ENCODE assay signal across 18 mouse cellular contexts in the genomic region with DNA sequence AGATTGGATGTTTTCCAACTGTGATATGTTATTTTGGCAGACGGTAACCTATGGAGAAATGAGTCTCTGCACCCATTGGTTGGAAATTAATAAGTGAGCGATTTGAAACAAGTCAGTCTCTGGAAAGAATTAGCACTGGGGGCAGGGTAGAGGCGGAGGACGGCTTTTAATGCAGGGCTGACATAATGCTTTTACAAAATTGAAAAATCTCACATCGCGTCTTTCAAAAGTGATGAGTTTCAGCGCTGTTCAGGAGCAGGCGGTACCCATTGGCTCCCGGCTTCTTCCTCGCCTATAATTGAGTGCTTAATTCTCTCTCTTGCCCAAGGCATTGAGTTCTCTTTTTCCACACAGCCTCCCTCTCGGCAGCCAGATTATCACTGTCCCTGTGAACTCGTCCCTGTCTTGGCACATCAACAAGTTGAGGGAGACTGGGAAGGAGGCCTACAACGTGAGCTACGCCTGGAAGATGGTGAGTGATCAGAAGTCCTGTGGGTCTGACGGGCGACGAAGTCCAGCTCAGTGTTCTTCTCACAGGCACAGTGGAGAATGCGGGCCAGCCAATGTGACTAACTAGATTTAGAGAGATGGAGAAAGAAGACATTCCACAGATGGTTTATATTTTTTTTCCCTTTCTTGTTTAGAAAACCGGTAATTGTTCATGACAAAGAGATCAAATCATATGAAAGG. TPM values are rescaled to one million over a fixed set of nuclear protein-coding genes. Genes with fewer than 3 reads are reported as not detected.
DNase-seq lines count a peak whose midpoint lies in the region; ATAC-seq and TF ChIP-seq lines count a peak whose summit lies in the region.
"Had no signal": no experiment of that assay in that cellular context is flagged by ENCODE, and none has a peak within 500 bp of the region (broad histone marks: within the 10 kb centered on the region; RNA-seq: fewer than 3 reads in every experiment).

No protein-coding gene starts in this region.

- DNase-seq in gastrocnemius, postnatal 25 days = peak; percentile 25
- DNase-seq in gastrocnemius, postnatal 10 days = no peak
- DNase-seq in lung, postnatal 36 days = peak; percentile 5
- DNase-seq in lung, postnatal 4 days = no peak
- peak; percentile 88 for DNase-seq in limb, embryonic 14.5 days (ENCODE audit: low spot score)
- no peak for DNase-seq in layer of hippocampus, adult 8-10 months (ENCODE audit: low spot score in 2 of 2)
- DNase-seq: B cell, adult 2 months; cerebellum, adult 18-20 months; layer of hippocampus, adult 9-11 months; thymus, postnatal 25 days had no signal

- ATAC-seq in limb, embryonic 14.5 days (ENCODE audit: low FRiP score, low read depth) = peak; percentile 74
- no peak for ATAC-seq in monocyte, adult 5-6 weeks (replicated peaks; ENCODE audit: insufficient number of reproducible peaks, low FRiP score, low TSS enrichment, poor library complexity, severe bottlenecking)

- TF ChIP-seq CTCF in embryonic fibroblast, embryonic 13.5 days (IDR thresholded peaks at IDR 0.05; ENCODE audit: borderline replicate concordance, insufficient read depth, low read length) = no peak

- H3K4me2 ChIP-seq in limb, embryonic 14.5 days (replicated peaks; ENCODE audit: low read depth, low read length, severe bottlenecking) = peak overlapping the region; percentile 24; the same call in 1 of the 2 replicates
- H3K4me2 ChIP-seq: heart, embryonic 12.5 days; stomach, embryonic 15.5 days had no signal

- 41% methylated on average over 19 of the region's 19 CpGs for WGBS in limb, embryonic 14.5 days

- no peaks in the 10 kb centered on the region for H3K27me3 ChIP-seq in limb, embryonic 14.5 days (ENCODE audit: control insufficient read depth, insufficient read depth, low read length)
- H3K27me3 ChIP-seq: heart, embryonic 12.5 days; stomach, embryonic 15.5 days had no signal

- TF ChIP-seq POLR2A in embryonic fibroblast, embryonic 13.5 days (IDR thresholded peaks at IDR 0.05; ENCODE audit: low read depth, low read length) = no peak
- no peak for TF ChIP-seq POLR2A in limb, embryonic 14.5 days (IDR thresholded peaks at IDR 0.05; ENCODE audit: borderline replicate concordance, extremely low read depth, insufficient read depth, insufficient read length)

- peak overlapping the region; percentile 53 for H3K27ac ChIP-seq in embryonic fibroblast, embryonic 13.5 days (ENCODE audit: insufficient read depth, low read length)
- H3K27ac ChIP-seq in limb, embryonic 14.5 days (replicated peaks; ENCODE audit: low read depth, low read length) = peak overlapping the region; percentile 83
- H3K27ac ChIP-seq: kidney, postnatal 0 days; stomach, embryonic 15.5 days had no signal

- H3K9ac ChIP-seq in limb, embryonic 14.5 days (ENCODE audit: low read depth, low read length, severe bottlenecking) = no peak overlapping the region
- H3K9ac ChIP-seq: heart, embryonic 12.5 days; stomach, embryonic 15.5 days had no signal

- H3K36me3 ChIP-seq in limb, embryonic 14.5 days (ENCODE audit: control insufficient read depth, insufficient read depth, low read length) = peaks cover 61% of the 10 kb centered on the region
- H3K36me3 ChIP-seq: G1E had no signal

- peaks cover 3% of the 10 kb centered on the region; the same call in 1 of the 2 replicates for H3K4me1 ChIP-seq in embryonic fibroblast, embryonic 13.5 days (ENCODE audit: control insufficient read depth, insufficient read depth, low read length)
- H3K4me1 ChIP-seq in limb, embryonic 14.5 days (ENCODE audit: control insufficient read depth, insufficient read depth, low read length) = peaks cover 37% of the 10 kb centered on the region
- H3K4me1 ChIP-seq: stomach, embryonic 15.5 days had no signal

- no peaks in the 10 kb centered on the region for H3K9me3 ChIP-seq in limb, embryonic 14.5 days (ENCODE audit: control insufficient read depth, low read length)
- H3K9me3 ChIP-seq: G1E; heart, embryonic 12.5 days; stomach, embryonic 15.5 days had no signal

- H3K4me3 ChIP-seq in embryonic fibroblast, embryonic 13.5 days (ENCODE audit: insufficient read depth, low read length) = no peak overlapping the region
- no peak overlapping the region for H3K4me3 ChIP-seq in limb, embryonic 14.5 days (replicated peaks; ENCODE audit: low read length)
- H3K4me3 ChIP-seq: heart, embryonic 12.5 days; stomach, embryonic 15.5 days had no signal

RNA-seq across cellular contexts. Expression of a gene that starts 52.6 kb away (rescaled TPM):
- total RNA-seq in gastrocnemius, postnatal 25 days (2021) = not detected
- total RNA-seq in gastrocnemius, postnatal 10 days (2021) = not detected
- polyA plus RNA-seq in embryonic fibroblast, embryonic 13.5 days (2011; ENCODE audit: insufficient read length, low read depth, missing spikeins) = not detected in 2 replicates
- polyA plus RNA-seq in limb, embryonic 14.5 days (2012; rRNA removed) = not detected in 2 replicates
- polyA plus RNA-seq in limb, embryonic 14.5 days (2014; fragmentation: Nextera tagmentation; extraction: Ambion mirVana) = not detected in 2 replicates
- not detected for total RNA-seq in layer of hippocampus, adult 8-10 months (2022)
- total RNA-seq in monocyte, adult 5-6 weeks (2017) = not detected in 3 replicates
- total RNA-seq: adrenal gland, postnatal 4 days; G1E; liver, adult 2 months had no signal
- polyA plus RNA-seq: G1E; heart, embryonic 12.5 days; kidney, postnatal 0 days; liver, adult 2 months; stomach, embryonic 15.5 days had no signal

Comparison
In these comparisons a context has a peak if more than half of its experiments do, and no peak if none do; other contexts are left out.
1. DNase-seq: peak in gastrocnemius, postnatal 25 days (single experiment), lung, postnatal 36 days (single experiment) and limb, embryonic 14.5 days (single experiment); none in gastrocnemius, postnatal 10 days (single experiment), lung, postnatal 4 days (0 of 2) and layer of hippocampus, adult 8-10 months (0 of 2).